Mouse (Mus musculus) ES-Bruce4 (cell line): ENCODE results near the gene Aldh4a1. TPM values are rescaled to one million over a fixed set of nuclear protein-coding genes. Genes with fewer than 3 reads are reported as not detected.

Experiments used
- H3K27ac ChIP-seq: 2 replicates; pipeline ENCODE4 v1.5.1; 2012; ENCODE audit warnings: low read length, inconsistent platforms; ENCODE audit not compliant: insufficient read depth
- H3K27me3 ChIP-seq: 2 replicates; pipeline ENCODE4 v1.6.1; 2012; ENCODE audit warnings: mild to moderate bottlenecking, low read length, inconsistent platforms; ENCODE audit not compliant: control insufficient read depth, poor library complexity, insufficient read depth, severe bottlenecking
- H3K36me3 ChIP-seq: 2 replicates; pipeline ENCODE4 v1.6.1; 2012; ENCODE audit warnings: inconsistent platforms, mild to moderate bottlenecking, low read length, moderate library complexity; ENCODE audit not compliant: control insufficient read depth, poor library complexity, insufficient read depth, severe bottlenecking
- H3K4me1 ChIP-seq: one replicate; pipeline ENCODE4 v1.8.1; 2011; ENCODE audit warnings: low read length; ENCODE audit not compliant: control insufficient read depth, insufficient read depth
- H3K4me3 ChIP-seq: 2 replicates; pipeline ENCODE4 v1.5.1; 2011; ENCODE audit warnings: low read depth, mild to moderate bottlenecking, low read length
- H3K9ac ChIP-seq: 2 replicates; pipeline ENCODE4 v1.6.1; 2012; ENCODE audit warnings: low read depth, mild to moderate bottlenecking, inconsistent platforms; ENCODE audit not compliant: poor library complexity, severe bottlenecking
- H3K9me3 ChIP-seq: replicated peaks from 2 replicates; pipeline ENCODE4 v1.6.1; 2012; ENCODE audit warnings: mild to moderate bottlenecking, low read length, inconsistent platforms; ENCODE audit not compliant: control insufficient read depth, poor library complexity, insufficient read depth, severe bottlenecking
- CTCF ChIP-seq: IDR thresholded peaks from one replicate; pipeline ENCODE4 v1.8.1; 2011; ENCODE audit warnings: low read depth, low read length
- EP300 ChIP-seq: IDR thresholded peaks from 2 replicates; pipeline ENCODE4 v1.6.1; 2011; ENCODE audit warnings: low read depth, low read length; ENCODE audit not compliant: insufficient read depth
- POLR2A ChIP-seq: IDR thresholded peaks from one replicate; pipeline ENCODE4 v1.8.1; 2011; ENCODE audit warnings: low read length; ENCODE audit not compliant: insufficient read depth
- polyA plus RNA-seq: library from polyadenylated mRNA; stranded (reverse); fragments of >200 nt; gene quantifications from 2 replicates; pipeline ENCODE4 v1.2.4, GENCODE M21; 2011; ENCODE audit warnings: low read depth; ENCODE audit not compliant: missing spikeins, insufficient read depth, insufficient read length

Aldh4a1 gene
- polyA plus RNA-seq, 1 experiment, result 30.9 TPM

- Histone ChIP-seq H3K27ac (peak overlapping the region; percentile 68), H3K9ac (no peak overlapping the region)
Measured at GRCm38 (mm10) chr4:139594062-139594461, 28.6 kb upstream of the Aldh4a1 start.

DNA sequence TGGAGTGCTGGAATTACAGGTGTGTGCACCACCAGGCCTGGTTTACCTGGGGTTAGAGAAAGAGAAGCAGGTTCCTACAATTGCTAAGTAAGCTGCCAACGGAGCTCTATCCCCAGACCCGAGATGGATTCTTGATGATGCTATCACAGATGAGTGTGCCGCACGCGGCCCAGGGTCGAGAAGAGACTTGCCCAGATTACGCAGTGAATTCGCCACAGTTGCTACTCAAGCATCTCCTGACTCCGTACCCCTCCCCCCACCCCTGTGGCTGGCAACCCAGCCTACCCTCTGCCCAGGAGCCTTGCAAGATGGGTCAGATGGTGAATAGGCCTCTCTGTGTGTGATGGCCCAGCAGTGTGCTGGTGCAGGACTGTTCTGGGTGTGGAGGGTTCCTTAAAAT lies 26.0 kb upstream of the Aldh4a1 start:
- TF ChIP-seq POLR2A (no peak), EP300 (no peak), CTCF (no peak)
- H3K27ac ChIP-seq, result peak overlapping the region; percentile 88

More at GRCm38 (mm10) chr4:139594062-139594461, 28.6 kb upstream of the Aldh4a1 start:
- H3K4me1 ChIP-seq, result peaks cover 33% of the 10 kb centered on the region
- H3K4me3 ChIP-seq, result no peak overlapping the region
- H3K36me3 ChIP-seq, result no peaks in the 10 kb centered on the region
- TF ChIP-seq EP300 (peak; percentile 74; the same call in 1 of the 2 replicates), CTCF (no peak), POLR2A (no peak)
- H3K27me3 ChIP-seq, result no peaks in the 10 kb centered on the region
- H3K9me3 ChIP-seq, result no peaks in the 10 kb centered on the region

DNA sequence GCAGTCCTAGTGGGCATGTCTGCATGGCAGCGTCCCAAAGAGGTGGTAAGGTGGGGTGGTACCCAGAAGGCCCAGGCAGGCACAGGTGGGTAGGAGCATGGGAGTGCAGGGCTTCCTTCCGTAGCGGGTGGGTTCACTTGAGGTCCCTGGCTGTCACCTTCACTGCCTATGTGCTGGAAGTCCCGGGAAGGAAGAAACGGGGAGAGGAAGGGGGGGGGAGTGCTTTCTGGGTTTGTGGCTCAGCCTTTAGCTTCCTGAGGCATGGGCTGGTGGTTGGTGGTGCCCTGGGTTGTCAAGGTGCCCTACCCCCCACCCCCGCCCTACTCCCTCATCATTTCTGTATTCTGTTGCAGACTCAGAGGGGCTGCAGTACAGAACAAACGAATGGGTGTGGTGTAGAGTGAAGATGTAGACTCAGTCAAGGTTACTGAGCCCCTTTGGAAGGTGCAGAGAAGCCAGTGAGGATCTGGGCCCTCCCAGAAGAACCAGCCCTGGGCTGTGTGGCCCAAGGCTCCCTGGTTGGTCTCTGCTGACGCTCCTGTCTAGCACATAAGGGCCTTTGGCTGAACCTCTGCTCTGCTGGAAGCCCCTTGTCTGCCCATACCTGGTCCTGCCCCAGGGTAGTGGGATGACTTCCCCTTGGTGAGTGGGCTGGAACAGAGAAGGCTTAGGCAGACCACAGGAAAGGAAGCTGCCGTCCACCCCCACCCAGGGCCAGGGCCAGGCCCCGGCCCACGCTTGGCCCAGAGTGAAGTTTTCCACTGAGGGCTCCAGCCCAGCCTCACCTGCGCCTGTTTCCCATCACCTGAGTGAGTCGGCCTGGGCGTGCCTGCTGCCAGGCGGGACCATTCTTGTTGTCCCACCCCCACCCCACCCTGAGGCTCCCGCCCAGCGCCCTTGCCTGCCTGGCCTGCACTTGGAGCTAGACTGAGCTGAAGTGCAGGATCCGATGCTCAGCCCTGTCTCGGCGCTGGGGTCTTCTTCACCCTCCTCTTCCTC lies 25.1 kb upstream of the Aldh4a1 start:
- no peaks in the 10 kb centered on the region for H3K9me3 ChIP-seq
- peak overlapping the region; percentile 88 for H3K27ac ChIP-seq
- H3K27me3 ChIP-seq, result no peaks in the 10 kb centered on the region
- peak; percentile 80 for TF ChIP-seq EP300
- no peak for TF ChIP-seq POLR2A
- peak overlapping the region; percentile 50 for H3K9ac ChIP-seq
- H3K4me3 ChIP-seq, result peak overlapping the region; percentile 42
- peaks cover 30% of the 10 kb centered on the region for H3K4me1 ChIP-seq
- no peaks in the 10 kb centered on the region for H3K36me3 ChIP-seq

More for the DNA sequence above, 26.0 kb upstream of the Aldh4a1 start:
- no peaks in the 10 kb centered on the region for H3K27me3 ChIP-seq
- H3K4me1 ChIP-seq, result peaks cover 27% of the 10 kb centered on the region
- no peaks in the 10 kb centered on the region for H3K36me3 ChIP-seq
- no peaks in the 10 kb centered on the region for H3K9me3 ChIP-seq
- H3K9ac ChIP-seq, result peak overlapping the region; percentile 50; the same call in 1 of the 2 replicates
- H3K4me3 ChIP-seq, result peak overlapping the region; percentile 20; the same call in 1 of the 2 replicates

DNA sequence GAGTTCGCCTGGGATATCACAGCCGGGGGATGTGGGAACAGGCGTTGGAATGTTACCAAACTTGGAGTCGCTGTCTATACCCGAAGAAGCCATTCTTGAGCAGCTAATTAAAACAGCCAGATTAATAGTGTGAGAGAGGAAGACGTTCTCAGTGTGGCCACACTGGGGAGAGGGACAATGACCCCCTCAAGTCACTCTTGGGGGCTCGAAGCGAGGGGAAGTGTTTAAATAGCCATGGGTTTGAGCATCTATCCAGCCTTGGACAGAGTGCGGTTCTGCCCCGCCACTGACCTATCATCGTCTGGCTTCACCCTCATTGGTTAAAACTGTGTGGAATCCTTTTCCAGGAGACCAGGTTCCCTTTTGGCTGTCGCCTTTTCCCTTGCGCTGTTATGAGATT lies 24.3 kb upstream of the Aldh4a1 start:
- H3K9me3 ChIP-seq, result no peaks in the 10 kb centered on the region
- H3K27ac ChIP-seq, result peak overlapping the region; percentile 88
- H3K9ac ChIP-seq, result peak overlapping the region; percentile 50
- H3K4me1 ChIP-seq, result peaks cover 25% of the 10 kb centered on the region
- no peak for TF ChIP-seq POLR2A
- no peak for TF ChIP-seq EP300
- no peaks in the 10 kb centered on the region for H3K27me3 ChIP-seq
- peak overlapping the region; percentile 42 for H3K4me3 ChIP-seq
- no peaks in the 10 kb centered on the region for H3K36me3 ChIP-seq

GRCm38 (mm10) chr4:139598950-139599518 lies 23.6 kb upstream of the Aldh4a1 start:
- Histone ChIP-seq H3K9me3 (no peaks in the 10 kb centered on the region), H3K27ac (peak overlapping the region; percentile 88), H3K36me3 (no peaks in the 10 kb centered on the region), H3K27me3 (no peaks in the 10 kb centered on the region), H3K4me1 (peaks cover 23% of the 10 kb centered on the region), H3K4me3 (peak overlapping the region; percentile 20; the same call in 1 of the 2 replicates), H3K9ac (peak overlapping the region; percentile 50)
- no peak for TF ChIP-seq CTCF
- peak; percentile 97 for TF ChIP-seq EP300
- no peak for TF ChIP-seq POLR2A
